Mouse (Mus musculus): ENCODE data around the gene Ubap1l.

GRCm38 (mm10) chr9:65407327-65407726, 46.5 kb downstream of the Ubap1l start:
- no peak for TF ChIP-seq CTCF (IDR thresholded peaks at IDR 0.05)
- TF ChIP-seq EP300 (IDR thresholded peaks at IDR 0.05; ENCODE audit: insufficient read depth, low read depth, low read length) = no peak
